Mouse (Mus musculus): ENCODE measurements around the gene Fbxw7. TPM values are rescaled to one million over a fixed set of nuclear protein-coding genes. Genes with fewer than 3 reads are reported as not detected.
A peak's percentile ranks its signal among the peaks of the same experiment; 100 is the strongest.
"Not testable (repeated sequence)": the region's sequence is repeated elsewhere in the genome, so short reads cannot be mapped to it uniquely, and the experiment has no call there.

Gene Fbxw7
- polyA plus RNA-seq, 1 experiment from 2014 or later, result 9.4 TPM

DNA sequence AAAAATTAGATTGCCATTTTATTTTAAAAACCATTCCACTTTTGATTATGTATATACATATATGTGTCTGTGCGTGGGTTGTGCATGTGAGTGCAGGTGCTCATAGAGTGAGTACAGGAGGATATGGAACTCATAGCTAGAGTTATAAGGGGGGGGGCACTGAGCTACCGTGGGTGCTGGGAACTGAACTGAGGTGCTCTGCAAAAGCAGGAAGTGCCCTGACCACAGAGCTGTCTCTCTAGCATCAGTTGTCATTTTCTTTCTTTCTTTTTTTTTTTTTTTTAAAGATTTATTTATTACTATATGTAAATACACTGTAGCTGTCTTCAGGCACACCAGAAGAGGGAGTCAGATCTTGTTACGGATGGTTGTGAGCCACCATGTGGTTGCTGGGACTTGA, 46.7 kb downstream of the Fbxw7 start:
- not testable (repeated sequence) for H3K27ac ChIP-seq; ATAC-seq (ENCODE audit: borderline replicate concordance, extremely low read depth, low FRiP score, low TSS enrichment); H3K27me3 ChIP-seq; H3K4me3 ChIP-seq; H3K9ac ChIP-seq; H3K9me3 ChIP-seq; H3K36me3 ChIP-seq; H3K4me2 ChIP-seq
- peaks cover 14% of the 10 kb centered on the region for H3K4me1 ChIP-seq
- 86% methylated on average over 3 of the region's 3 CpGs for WGBS

DNA sequence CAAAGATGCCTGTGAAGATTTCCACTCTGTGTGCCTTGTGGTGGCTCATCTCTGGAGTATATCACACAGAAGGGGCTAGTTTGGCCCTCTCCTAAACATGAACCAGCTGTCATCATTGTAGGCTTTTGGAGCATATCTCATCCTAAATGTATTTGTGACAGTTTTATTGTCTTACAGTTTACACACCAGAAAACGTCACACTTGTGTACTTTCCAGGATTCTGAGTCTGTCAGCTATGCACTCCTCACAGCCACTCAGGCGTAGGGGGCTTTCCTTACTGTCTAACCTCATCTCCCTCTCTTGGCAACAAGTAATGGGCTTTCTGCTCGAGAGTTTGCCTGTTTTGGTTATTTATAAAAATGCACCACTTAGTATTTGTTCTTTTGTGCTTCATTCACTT, 50.6 kb downstream of the Fbxw7 start:
- Histone ChIP-seq H3K4me1 (peaks cover 20% of the 10 kb centered on the region), H3K4me3 (no peak overlapping the region), H3K36me3 (no peaks in the 10 kb centered on the region), H3K27me3 (no peaks in the 10 kb centered on the region), H3K27ac (no peak overlapping the region), H3K9me3 (no peaks in the 10 kb centered on the region), H3K9ac (no peak overlapping the region), H3K4me2 (no peak overlapping the region)
- ATAC-seq (ENCODE audit: borderline replicate concordance, extremely low read depth, low FRiP score, low TSS enrichment), result peak; percentile 67
- 38% methylated on average over 3 of the region's 3 CpGs for WGBS

DNA sequence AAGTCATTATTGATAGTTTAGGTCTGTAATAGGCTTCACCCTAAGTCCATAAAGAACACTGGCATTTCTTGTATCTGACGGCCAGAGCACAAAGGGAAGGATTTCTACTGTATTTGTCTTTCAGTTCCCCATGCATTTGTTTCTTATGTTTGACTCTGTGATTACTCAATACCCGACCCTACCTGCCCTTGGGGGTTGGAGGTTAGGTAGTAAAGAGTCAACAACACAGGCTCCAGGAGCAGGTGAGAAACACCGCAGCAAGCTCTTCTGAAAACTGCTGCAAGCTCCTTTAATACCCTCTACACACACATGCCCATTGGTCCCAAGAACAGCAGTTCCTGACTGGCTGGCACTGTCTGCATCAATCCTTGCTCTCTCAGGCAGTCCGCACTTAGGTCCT, 51.8 kb downstream of the Fbxw7 start:
- WGBS, result 51% methylated on average over 4 of the region's 4 CpGs
- no peak for ATAC-seq (ENCODE audit: borderline replicate concordance, extremely low read depth, low FRiP score, low TSS enrichment)

DNA sequence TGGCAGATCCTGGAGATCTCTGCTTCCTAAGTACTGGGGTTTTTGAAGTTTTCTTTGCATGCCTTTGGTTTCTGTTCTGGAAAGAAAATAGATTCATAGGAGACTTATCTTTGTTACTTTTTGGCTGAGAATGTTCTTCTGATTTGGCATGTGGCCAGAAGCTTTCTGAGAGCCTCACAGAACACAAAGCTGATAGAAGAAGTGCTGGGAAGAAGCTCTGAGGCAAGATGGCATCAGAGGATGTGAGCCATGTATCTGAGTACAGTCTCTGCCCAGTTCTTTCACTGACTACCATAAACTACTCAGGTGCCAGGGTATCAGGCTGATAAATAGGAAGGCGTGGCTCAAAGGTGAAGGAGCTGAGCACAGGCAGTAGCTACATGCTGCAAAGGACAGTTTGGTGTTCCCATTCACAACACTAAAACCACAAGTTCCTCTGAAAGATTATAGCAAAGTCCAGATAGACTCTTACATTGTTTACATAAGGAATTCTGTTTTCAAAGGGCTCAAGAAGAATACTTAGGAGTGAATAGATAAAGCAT, 52.4 kb downstream of the Fbxw7 start:
- no peaks in the 10 kb centered on the region for H3K9me3 ChIP-seq
- peaks cover 20% of the 10 kb centered on the region for H3K4me1 ChIP-seq
- no peaks in the 10 kb centered on the region for H3K36me3 ChIP-seq
- 51% methylated on average over 1 of the region's 1 CpGs for WGBS
- no peak for ATAC-seq (ENCODE audit: borderline replicate concordance, extremely low read depth, low FRiP score, low TSS enrichment)
- no peak overlapping the region for H3K9ac ChIP-seq
- H3K27ac ChIP-seq, result no peak overlapping the region
- no peaks in the 10 kb centered on the region for H3K27me3 ChIP-seq
- no peak overlapping the region for H3K4me3 ChIP-seq
- H3K4me2 ChIP-seq, result no peak overlapping the region

More for the DNA sequence above, 51.8 kb downstream of the Fbxw7 start:
- Histone ChIP-seq H3K4me1 (peaks cover 20% of the 10 kb centered on the region), H3K9me3 (no peaks in the 10 kb centered on the region), H3K9ac (no peak overlapping the region), H3K27me3 (no peaks in the 10 kb centered on the region), H3K4me3 (no peak overlapping the region), H3K4me2 (no peak overlapping the region), H3K27ac (no peak overlapping the region), H3K36me3 (no peaks in the 10 kb centered on the region)

DNA sequence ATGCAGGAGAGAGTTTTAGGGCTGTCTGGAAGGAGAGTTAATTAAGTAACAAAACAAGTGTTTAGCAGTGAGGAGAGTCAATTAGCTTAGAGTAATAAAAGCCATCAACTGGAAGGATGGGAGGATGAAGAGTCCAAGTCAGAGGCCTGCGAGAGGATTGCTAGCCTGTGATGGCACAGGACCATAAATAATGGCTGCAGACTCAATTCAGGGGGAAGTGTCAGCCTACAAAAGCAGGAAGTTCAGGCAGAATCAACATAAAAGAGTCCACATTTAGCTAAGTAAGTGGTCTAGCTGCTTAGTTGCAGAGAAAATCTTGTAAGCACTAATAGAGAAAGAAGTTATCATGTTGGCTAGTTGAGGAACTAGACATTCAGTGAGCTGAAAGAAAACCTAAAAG, 52.9 kb downstream of the Fbxw7 start:
- WGBS, result 24% methylated on average over 1 of the region's 1 CpGs
- Histone ChIP-seq H3K4me2 (no peak overlapping the region), H3K4me1 (peaks cover 20% of the 10 kb centered on the region), H3K9ac (no peak overlapping the region), H3K9me3 (no peaks in the 10 kb centered on the region), H3K27me3 (no peaks in the 10 kb centered on the region), H3K36me3 (no peaks in the 10 kb centered on the region), H3K4me3 (no peak overlapping the region), H3K27ac (no peak overlapping the region)
- no peak for ATAC-seq (ENCODE audit: borderline replicate concordance, extremely low read depth, low FRiP score, low TSS enrichment)

DNA sequence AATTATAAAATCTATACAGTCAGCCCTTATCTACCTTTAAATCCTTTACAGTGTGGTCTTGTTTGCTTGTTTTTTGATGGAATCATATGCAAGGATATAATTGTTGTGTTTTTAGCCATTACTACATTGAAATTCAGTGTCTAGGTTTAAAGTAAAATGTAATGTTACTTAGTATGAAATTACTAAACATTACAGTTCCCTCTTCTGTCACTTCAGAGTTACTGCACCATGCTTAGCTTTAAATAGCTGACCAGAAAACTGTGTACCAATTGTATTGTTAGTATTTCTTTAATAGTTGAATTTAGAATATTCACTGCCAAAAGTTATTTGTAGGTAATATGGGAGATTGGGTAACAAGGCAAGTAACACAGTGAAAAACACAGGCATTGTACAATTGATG, 55.1 kb downstream of the Fbxw7 start:
- H3K4me1 ChIP-seq, result peaks cover 23% of the 10 kb centered on the region

DNA sequence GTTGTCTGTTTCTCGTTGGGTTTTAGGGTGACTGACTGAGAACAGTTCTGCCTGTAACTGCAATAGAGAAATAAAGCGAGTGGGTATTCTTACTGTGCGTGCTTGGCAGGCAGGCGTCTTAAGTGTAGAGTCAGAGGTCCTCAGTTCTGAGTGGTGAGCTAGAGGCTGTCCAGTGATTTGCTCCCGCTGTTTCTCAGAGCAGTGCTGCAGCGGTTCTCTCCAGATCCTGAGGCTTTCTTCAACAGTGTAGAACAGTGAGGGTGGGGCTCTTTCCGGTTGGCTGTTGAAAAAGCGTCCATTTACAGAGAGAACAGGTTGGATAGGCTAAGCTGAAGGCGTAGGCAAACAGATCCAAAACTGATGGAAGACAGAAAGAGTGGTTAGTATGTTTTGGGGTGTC, 60.2 kb downstream of the Fbxw7 start:
- H3K4me2 ChIP-seq, result 0 out of 2 replicates have a peak overlapping the region, but pooled peaks have one; percentile 9
- H3K9me3 ChIP-seq, result no peaks in the 10 kb centered on the region
- H3K4me1 ChIP-seq, result peaks cover 8% of the 10 kb centered on the region; the same call in 1 of the 2 replicates
- H3K27ac ChIP-seq, result no peak overlapping the region
- 45% methylated on average over 9 of the region's 9 CpGs for WGBS
- no peak overlapping the region for H3K4me3 ChIP-seq
- ATAC-seq (ENCODE audit: borderline replicate concordance, extremely low read depth, low FRiP score, low TSS enrichment), result peak; percentile 46; the same call in 1 of the 2 replicates
- H3K27me3 ChIP-seq, result no peaks in the 10 kb centered on the region
- no peak overlapping the region for H3K9ac ChIP-seq
- no peaks in the 10 kb centered on the region for H3K36me3 ChIP-seq

More for the DNA sequence above, 55.1 kb downstream of the Fbxw7 start:
- no peaks in the 10 kb centered on the region for H3K36me3 ChIP-seq
- H3K4me3 ChIP-seq, result no peak overlapping the region
- no peaks in the 10 kb centered on the region for H3K9me3 ChIP-seq
- no peak for ATAC-seq (ENCODE audit: borderline replicate concordance, extremely low read depth, low FRiP score, low TSS enrichment)
- no peak overlapping the region for H3K4me2 ChIP-seq
- no peaks in the 10 kb centered on the region for H3K27me3 ChIP-seq
- H3K9ac ChIP-seq, result no peak overlapping the region
- H3K27ac ChIP-seq, result no peak overlapping the region

DNA sequence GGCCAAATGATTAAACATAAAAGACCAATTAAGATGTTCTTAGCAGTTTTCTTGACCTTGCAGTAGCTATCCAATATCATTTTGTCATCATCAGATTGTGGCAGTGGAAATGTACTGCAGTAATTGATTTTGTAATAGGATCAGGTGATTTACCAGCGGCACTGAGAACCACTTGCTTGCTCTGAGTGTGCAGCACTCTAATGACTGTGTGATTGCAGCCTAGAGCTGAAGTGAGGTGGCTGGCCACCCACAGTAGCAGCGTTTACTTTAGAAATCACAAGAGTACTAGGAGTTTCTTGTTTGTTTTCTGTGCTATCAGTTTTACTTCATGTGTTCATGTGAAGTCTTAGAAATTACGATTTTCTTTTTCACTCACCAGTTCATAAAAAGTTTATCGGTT, 61.1 kb downstream of the Fbxw7 start:
- no peak for ATAC-seq (ENCODE audit: borderline replicate concordance, extremely low read depth, low FRiP score, low TSS enrichment)

DNA sequence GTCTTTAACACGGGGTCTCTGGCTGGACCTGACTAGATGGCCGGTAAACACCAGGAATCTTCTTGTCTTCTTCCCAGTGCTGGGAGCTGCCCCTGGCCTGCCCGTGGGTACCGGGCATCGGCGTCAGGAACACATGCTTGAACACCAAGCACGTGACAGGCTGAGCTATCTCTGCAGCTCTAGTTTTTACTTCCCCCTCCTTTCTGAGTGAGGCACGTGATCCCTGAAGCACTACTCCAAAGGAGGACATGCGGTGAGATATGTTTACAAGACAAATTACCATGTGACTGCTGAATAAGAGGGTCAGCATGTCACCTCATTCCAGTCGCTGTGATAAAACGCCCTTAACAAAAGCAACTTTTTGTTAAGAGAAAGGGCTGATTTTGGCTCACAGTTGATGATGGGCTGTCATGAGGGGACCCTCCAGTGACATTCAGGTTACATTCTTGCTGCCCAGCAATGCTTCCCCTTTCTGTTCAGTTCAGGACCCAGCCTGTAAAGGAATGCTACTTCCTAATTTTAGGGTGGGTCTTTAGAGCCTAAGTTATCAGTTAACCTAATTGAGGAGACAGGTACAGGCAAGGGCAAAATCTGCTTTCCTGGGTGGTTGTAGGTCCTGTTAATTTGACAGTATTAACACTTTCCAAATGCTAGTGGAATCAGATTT, 68.9 kb downstream of the Fbxw7 start:
- H3K9ac ChIP-seq, result no peak overlapping the region
- H3K4me1 ChIP-seq, result 0 out of 2 replicates have a peak, but pooled peaks cover 6% of the 10 kb centered on the region
- H3K9me3 ChIP-seq, result no peaks in the 10 kb centered on the region
- peak; percentile 62; the same call in 1 of the 2 replicates for ATAC-seq (ENCODE audit: borderline replicate concordance, extremely low read depth, low FRiP score, low TSS enrichment)
- H3K4me3 ChIP-seq, result no peak overlapping the region
- H3K27ac ChIP-seq, result no peak overlapping the region
- no peak overlapping the region for H3K4me2 ChIP-seq
- H3K36me3 ChIP-seq, result no peaks in the 10 kb centered on the region
- 22% methylated on average over 11 of the region's 11 CpGs for WGBS
- H3K27me3 ChIP-seq, result no peaks in the 10 kb centered on the region

More for the DNA sequence above, 61.1 kb downstream of the Fbxw7 start:
- Histone ChIP-seq H3K27me3 (no peaks in the 10 kb centered on the region), H3K4me3 (no peak overlapping the region), H3K4me2 (no peak overlapping the region), H3K4me1 (peaks cover 8% of the 10 kb centered on the region; the same call in 1 of the 2 replicates), H3K27ac (no peak overlapping the region), H3K9me3 (no peaks in the 10 kb centered on the region), H3K36me3 (no peaks in the 10 kb centered on the region), H3K9ac (no peak overlapping the region)
- WGBS, result 49% methylated on average over 4 of the region's 4 CpGs

DNA sequence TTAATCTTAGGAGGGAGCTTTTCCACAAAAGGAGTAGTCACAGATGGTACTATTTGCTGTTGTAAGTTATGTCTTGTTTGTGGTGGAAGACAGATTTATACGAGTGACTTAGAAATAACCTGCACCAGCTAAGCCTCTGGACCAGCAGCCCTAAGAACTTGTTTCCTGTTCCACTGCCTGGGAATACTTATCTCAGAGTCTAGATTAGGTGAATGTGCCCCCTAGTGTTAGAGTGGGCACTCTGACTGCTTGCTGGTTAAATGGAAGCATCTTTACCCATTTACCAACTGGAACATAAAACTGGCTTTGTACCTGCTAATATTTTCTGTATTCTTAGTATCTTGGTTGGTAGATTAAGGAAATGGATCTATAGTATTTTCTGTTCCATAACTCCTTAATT, 74.6 kb downstream of the Fbxw7 start:
- no peaks in the 10 kb centered on the region for H3K9me3 ChIP-seq
- no peaks in the 10 kb centered on the region for H3K36me3 ChIP-seq
- H3K4me3 ChIP-seq, result no peak overlapping the region
- H3K27ac ChIP-seq, result no peak overlapping the region
- H3K4me1 ChIP-seq, result no peaks in the 10 kb centered on the region
- no peaks in the 10 kb centered on the region for H3K27me3 ChIP-seq
- H3K9ac ChIP-seq, result no peak overlapping the region
- WGBS, result 54% methylated on average over 1 of the region's 1 CpGs
- ATAC-seq (ENCODE audit: borderline replicate concordance, extremely low read depth, low FRiP score, low TSS enrichment), result no peak
- no peak overlapping the region for H3K4me2 ChIP-seq

DNA sequence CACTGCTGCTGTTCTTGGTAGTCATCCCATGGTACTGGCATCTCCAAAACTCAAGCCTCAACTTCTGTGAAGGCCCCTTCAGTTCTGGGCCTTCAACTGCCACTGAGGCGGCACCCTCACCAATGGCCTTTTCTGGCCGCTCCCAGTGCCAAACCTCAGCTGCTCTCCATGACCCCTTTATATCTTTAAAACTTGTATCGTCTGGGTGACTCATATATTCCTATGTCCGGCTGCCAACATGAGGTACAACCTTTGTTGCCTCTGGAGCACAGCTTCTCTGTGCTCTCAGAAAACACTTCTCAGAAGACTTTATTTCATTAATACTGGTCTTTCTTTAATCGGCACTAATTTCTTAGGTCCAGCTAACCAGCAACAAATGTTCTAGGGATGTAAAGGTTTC, 75.9 kb downstream of the Fbxw7 start:
- no peak overlapping the region for H3K4me3 ChIP-seq
- H3K9me3 ChIP-seq, result no peaks in the 10 kb centered on the region
- no peak overlapping the region for H3K9ac ChIP-seq
- no peak overlapping the region for H3K4me2 ChIP-seq
- ATAC-seq (ENCODE audit: borderline replicate concordance, extremely low read depth, low FRiP score, low TSS enrichment), result no peak
- 93% methylated on average over 5 of the region's 5 CpGs for WGBS
- H3K36me3 ChIP-seq, result no peaks in the 10 kb centered on the region
- H3K4me1 ChIP-seq, result no peaks in the 10 kb centered on the region
- H3K27me3 ChIP-seq, result no peaks in the 10 kb centered on the region
- H3K27ac ChIP-seq, result no peak overlapping the region

DNA sequence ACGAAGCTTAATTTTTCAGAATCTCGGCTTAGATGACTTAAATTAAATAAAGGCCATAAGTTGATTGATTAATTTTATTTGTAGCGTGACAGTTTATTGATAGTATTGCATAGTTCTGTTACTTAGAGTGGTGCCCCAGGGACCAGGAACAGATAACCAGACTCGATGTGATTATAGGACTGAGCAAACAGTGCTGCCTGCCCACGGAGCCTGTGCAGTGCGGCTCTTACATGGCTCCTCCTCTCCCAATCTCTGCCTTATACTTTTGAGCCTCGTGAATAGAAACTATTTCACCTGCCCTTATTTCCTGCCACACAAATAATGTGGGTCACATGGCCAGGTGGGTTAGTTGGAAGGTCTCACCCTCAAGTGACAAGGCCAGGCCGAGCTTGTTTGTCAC, 82.9 kb downstream of the Fbxw7 start:
- ATAC-seq (ENCODE audit: borderline replicate concordance, extremely low read depth, low FRiP score, low TSS enrichment), result no peak
- no peak overlapping the region for H3K4me3 ChIP-seq
- 66% methylated on average over 8 of the region's 8 CpGs for WGBS
- H3K4me1 ChIP-seq, result no peaks in the 10 kb centered on the region
- no peak overlapping the region for H3K4me2 ChIP-seq
- no peak overlapping the region for H3K27ac ChIP-seq
- no peaks in the 10 kb centered on the region for H3K9me3 ChIP-seq
- no peaks in the 10 kb centered on the region for H3K27me3 ChIP-seq
- no peak overlapping the region for H3K9ac ChIP-seq
- no peaks in the 10 kb centered on the region for H3K36me3 ChIP-seq
